Mouse (Mus musculus): ENCODE results near the gene Rnf169. TPM values are rescaled to one million over a fixed set of nuclear protein-coding genes. Genes with fewer than 3 reads are reported as not detected.
"Not testable (repeated sequence)": the region's sequence is repeated elsewhere in the genome, so short reads cannot be mapped to it uniquely, and the experiment has no call there.

The Rnf169 gene
- polyA plus RNA-seq, 1 experiment from 2014 or later = 4.4 TPM

DNA sequence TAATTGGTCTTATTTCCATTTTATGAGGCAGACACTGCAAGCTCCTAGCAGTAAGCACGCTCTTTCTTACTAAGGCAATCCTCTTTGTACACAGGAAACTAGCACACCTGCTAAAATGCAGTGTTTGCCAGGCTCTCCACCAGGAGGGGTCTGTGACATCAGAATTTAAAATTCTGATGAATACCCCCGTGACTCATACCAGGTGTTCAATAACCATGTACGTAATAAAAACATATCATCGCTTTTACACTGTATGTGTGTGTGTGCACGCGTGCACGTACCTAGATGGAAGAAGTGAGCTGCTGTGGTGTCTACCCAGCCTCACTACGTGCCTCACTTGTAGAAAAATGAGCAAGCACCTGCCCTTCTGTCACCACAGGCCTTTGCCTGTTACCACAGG lies 26.0 kb downstream of the Rnf169 start:
- no peak for TF ChIP-seq CTCF (IDR thresholded peaks at IDR 0.05; ENCODE audit: low read depth)
- WGBS = 86% methylated on average over 8 of the region's 8 CpGs
- Histone ChIP-seq H3K27me3 (ENCODE audit: insufficient read depth, low read length) (no peaks in the 10 kb centered on the region), H3K4me2 (ENCODE audit: low read length) (no peak overlapping the region), H3K4me1 (replicated peaks; ENCODE audit: insufficient read depth, low read length) (no peaks in the 10 kb centered on the region), H3K4me3 (replicated peaks; ENCODE audit: low read depth, low read length) (no peak overlapping the region), H3K9ac (ENCODE audit: low read depth, low read length) (no peak overlapping the region), H3K27ac (no peak overlapping the region), H3K36me3 (ENCODE audit: insufficient read depth, low read length) (0 out of 2 replicates have a peak, but pooled peaks cover 5% of the 10 kb centered on the region), H3K9me3 (replicated peaks; ENCODE audit: low read length) (no peaks in the 10 kb centered on the region)
- DNase-seq (ENCODE audit: low spot score) = no peak
- ATAC-seq (replicated peaks; ENCODE audit: low FRiP score, low read depth) = no peak

- peak; percentile 34 for DNase-seq (ENCODE audit: low spot score)
- 60% methylated on average over 6 of the region's 6 CpGs for WGBS
Observed at GRCm38 (mm10) chr7:99953442-99954098, 26.7 kb downstream of the Rnf169 start.

GRCm38 (mm10) chr7:99947329-99947728 lies 32.9 kb downstream of the Rnf169 start:
- H3K27me3 ChIP-seq (ENCODE audit: insufficient read depth, low read length) = no peaks in the 10 kb centered on the region
- WGBS = 81% methylated on average over 9 of the region's 9 CpGs
- H3K27ac ChIP-seq = no peak overlapping the region
- ATAC-seq (replicated peaks; ENCODE audit: low FRiP score, low read depth) (no peak), DNase-seq (ENCODE audit: low spot score) (no peak)
- H3K4me3 ChIP-seq (replicated peaks; ENCODE audit: low read depth, low read length) = no peak overlapping the region
- H3K36me3 ChIP-seq (ENCODE audit: insufficient read depth, low read length) = peaks cover 25% of the 10 kb centered on the region; the same call in 1 of the 2 replicates
- H3K4me2 ChIP-seq (ENCODE audit: low read length) = no peak overlapping the region
- H3K4me1 ChIP-seq (replicated peaks; ENCODE audit: insufficient read depth, low read length) = no peaks in the 10 kb centered on the region
- no peaks in the 10 kb centered on the region; the same call in 1 of the 2 replicates for H3K9me3 ChIP-seq (replicated peaks; ENCODE audit: low read length)
- H3K9ac ChIP-seq (ENCODE audit: low read depth, low read length) = no peak overlapping the region
- TF ChIP-seq CTCF (IDR thresholded peaks at IDR 0.05; ENCODE audit: low read depth) = no peak

More at GRCm38 (mm10) chr7:99953442-99954098, 26.7 kb downstream of the Rnf169 start:
- H3K27me3 ChIP-seq (ENCODE audit: insufficient read depth, low read length) = no peaks in the 10 kb centered on the region
- ATAC-seq (replicated peaks; ENCODE audit: low FRiP score, low read depth) = no peak
- H3K4me2 ChIP-seq (ENCODE audit: low read length) = no peak overlapping the region
- no peaks in the 10 kb centered on the region for H3K9me3 ChIP-seq (replicated peaks; ENCODE audit: low read length)
- no peak overlapping the region for H3K27ac ChIP-seq
- 0 out of 2 replicates have a peak, but pooled peaks cover 5% of the 10 kb centered on the region for H3K36me3 ChIP-seq (ENCODE audit: insufficient read depth, low read length)
- no peak overlapping the region for H3K9ac ChIP-seq (ENCODE audit: low read depth, low read length)
- H3K4me3 ChIP-seq (replicated peaks; ENCODE audit: low read depth, low read length) = no peak overlapping the region
- H3K4me1 ChIP-seq (replicated peaks; ENCODE audit: insufficient read depth, low read length) = no peaks in the 10 kb centered on the region
- no peak for TF ChIP-seq CTCF (IDR thresholded peaks at IDR 0.05; ENCODE audit: low read depth)

- Histone ChIP-seq H3K9ac (ENCODE audit: low read depth, low read length) (no peak overlapping the region), H3K4me3 (replicated peaks; ENCODE audit: low read depth, low read length) (no peak overlapping the region), H3K27ac (no peak overlapping the region), H3K27me3 (ENCODE audit: insufficient read depth, low read length) (no peaks in the 10 kb centered on the region), H3K4me2 (ENCODE audit: low read length) (no peak overlapping the region), H3K36me3 (ENCODE audit: insufficient read depth, low read length) (peaks cover 22% of the 10 kb centered on the region; the same call in 1 of the 2 replicates), H3K9me3 (replicated peaks; ENCODE audit: low read length) (no peaks in the 10 kb centered on the region; the same call in 1 of the 2 replicates), H3K4me1 (replicated peaks; ENCODE audit: insufficient read depth, low read length) (no peaks in the 10 kb centered on the region)
- DNase-seq (ENCODE audit: low spot score) (no peak), ATAC-seq (replicated peaks; ENCODE audit: low FRiP score, low read depth) (no peak)
- TF ChIP-seq CTCF (IDR thresholded peaks at IDR 0.05; ENCODE audit: low read depth) = no peak
- 82% methylated on average over 4 of the region's 4 CpGs for WGBS
Observed at GRCm38 (mm10) chr7:99946356-99946755, 33.9 kb downstream of the Rnf169 start.

DNA sequence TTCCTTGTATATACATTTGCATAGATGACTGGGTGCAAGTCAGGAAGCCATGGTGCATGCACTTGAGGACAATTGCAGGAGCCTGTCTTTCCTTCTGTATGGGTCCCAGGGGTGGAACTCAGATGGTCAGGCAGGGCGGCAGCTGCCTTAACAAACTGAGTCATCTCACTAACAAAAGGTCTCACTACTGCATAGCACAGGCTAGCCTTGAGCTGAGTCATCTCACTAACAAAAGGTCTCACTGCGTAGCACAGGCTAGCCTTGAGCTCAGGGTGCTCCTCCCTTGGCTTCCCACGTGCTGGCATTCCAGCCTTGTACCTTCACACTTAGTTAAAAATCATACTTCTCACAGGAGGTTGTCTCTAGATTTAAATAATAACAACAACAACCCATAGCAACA lies 34.3 kb downstream of the Rnf169 start:
- Histone ChIP-seq H3K27me3 (ENCODE audit: insufficient read depth, low read length) (no peaks in the 10 kb centered on the region), H3K27ac (no peak overlapping the region), H3K4me1 (replicated peaks; ENCODE audit: insufficient read depth, low read length) (no peaks in the 10 kb centered on the region), H3K9me3 (replicated peaks; ENCODE audit: low read length) (no peaks in the 10 kb centered on the region; the same call in 1 of the 2 replicates), H3K4me3 (replicated peaks; ENCODE audit: low read depth, low read length) (no peak overlapping the region), H3K9ac (ENCODE audit: low read depth, low read length) (no peak overlapping the region), H3K4me2 (ENCODE audit: low read length) (no peak overlapping the region), H3K36me3 (ENCODE audit: insufficient read depth, low read length) (peaks cover 25% of the 10 kb centered on the region; the same call in 1 of the 2 replicates)
- ATAC-seq (replicated peaks; ENCODE audit: low FRiP score, low read depth) (no peak), DNase-seq (ENCODE audit: low spot score) (no peak)
- no peak for TF ChIP-seq CTCF (IDR thresholded peaks at IDR 0.05; ENCODE audit: low read depth)
- 99% methylated on average over 3 of the region's 3 CpGs for WGBS

GRCm38 (mm10) chr7:99945012-99945411 lies 35.2 kb downstream of the Rnf169 start:
- not testable (repeated sequence) for H3K9ac ChIP-seq (ENCODE audit: low read depth, low read length); H3K4me2 ChIP-seq (ENCODE audit: low read length); H3K4me1 ChIP-seq (replicated peaks; ENCODE audit: insufficient read depth, low read length); DNase-seq (ENCODE audit: low spot score); H3K27ac ChIP-seq; ATAC-seq (replicated peaks; ENCODE audit: low FRiP score, low read depth); H3K4me3 ChIP-seq (replicated peaks; ENCODE audit: low read depth, low read length); H3K27me3 ChIP-seq (ENCODE audit: insufficient read depth, low read length); H3K9me3 ChIP-seq (replicated peaks; ENCODE audit: low read length)
- WGBS = 96% methylated on average over 22 of the region's 22 CpGs
- peaks cover 34% of the 10 kb centered on the region for H3K36me3 ChIP-seq (ENCODE audit: insufficient read depth, low read length)

Measured in kidney, postnatal 0 days (tissue).